Mouse (Mus musculus): ENCODE measurements at regions not wholly inside any gene's neighbourhood (a gene's known extent, or its start where the extent isn't known, plus 50 kb on each side); places are given as distances from the start of the nearest gene placed in this dataset.
A peak's percentile ranks its signal among the peaks of the same experiment; 100 is the strongest.

DNA sequence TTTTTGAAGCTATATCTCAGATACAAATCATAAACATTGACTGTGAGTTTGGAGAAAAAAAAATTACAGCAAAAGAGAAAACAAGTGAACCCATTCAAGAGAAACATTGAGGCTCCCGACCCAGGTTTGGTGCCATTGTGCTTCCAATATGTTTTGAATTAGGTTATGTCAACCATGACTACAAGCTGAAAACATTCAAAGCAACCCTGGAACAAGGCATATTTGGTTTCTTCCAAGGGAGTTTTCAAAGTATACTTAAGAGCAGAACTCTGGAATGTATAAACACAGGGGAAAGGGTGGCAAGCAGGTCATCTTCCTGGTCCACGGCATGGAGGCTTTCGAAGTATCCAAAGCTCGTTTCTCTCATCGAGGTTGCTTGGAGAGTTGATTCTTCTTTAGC lies 464.1 kb downstream of the Sorl1 start:
- ATAC-seq (ENCODE audit: low FRiP score, low read depth) (no peak), DNase-seq (ENCODE audit: low spot score) (no peak)
- Histone ChIP-seq H3K4me1 (ENCODE audit: control insufficient read depth, insufficient read depth, low read length) (no peaks in the 10 kb centered on the region), H3K9ac (ENCODE audit: low read depth, low read length, severe bottlenecking) (no peak overlapping the region), H3K36me3 (ENCODE audit: control insufficient read depth, insufficient read depth, low read length) (no peaks in the 10 kb centered on the region), H3K9me3 (ENCODE audit: control insufficient read depth, low read length) (no peaks in the 10 kb centered on the region), H3K27me3 (ENCODE audit: control insufficient read depth, insufficient read depth, low read length) (no peaks in the 10 kb centered on the region), H3K4me2 (replicated peaks; ENCODE audit: low read depth, low read length, severe bottlenecking) (no peak overlapping the region), H3K4me3 (replicated peaks; ENCODE audit: low read length) (no peak overlapping the region), H3K27ac (replicated peaks; ENCODE audit: low read depth, low read length) (no peak overlapping the region)
- WGBS: 68% methylated on average over 5 of the region's 5 CpGs
- TF ChIP-seq POLR2A (IDR thresholded peaks at IDR 0.05; ENCODE audit: borderline replicate concordance, extremely low read depth, insufficient read depth, insufficient read length): no peak

DNA sequence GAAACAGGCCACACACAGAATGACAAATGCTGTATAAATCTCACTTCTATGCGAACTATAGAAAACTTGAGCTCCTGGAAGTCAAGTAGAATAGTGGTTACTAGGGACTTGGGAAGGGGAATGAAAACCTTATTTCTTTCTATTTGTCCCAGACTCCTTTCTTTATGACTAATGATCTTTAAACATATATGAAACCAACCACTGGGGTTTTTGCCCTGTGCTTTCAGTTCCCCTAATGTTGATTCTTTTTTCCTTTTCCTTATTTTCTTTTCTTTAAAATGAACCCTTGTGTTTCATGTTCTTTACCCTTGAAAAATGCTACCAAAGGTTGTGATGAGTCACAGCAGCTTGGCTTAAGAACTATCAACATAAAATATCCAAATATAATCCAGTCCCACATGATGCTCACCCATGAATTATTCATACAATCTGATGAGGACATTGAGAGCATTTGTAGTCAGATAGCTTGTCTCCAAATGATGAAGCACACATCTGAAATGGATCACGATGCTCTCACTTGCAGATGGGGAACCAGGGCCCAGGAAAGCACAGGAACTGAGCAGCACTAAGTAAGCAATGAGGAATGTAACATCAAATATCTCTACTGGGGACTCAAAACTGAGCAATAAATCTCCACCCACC lies 470.2 kb upstream of the Ubash3b start:
- no peak overlapping the region for H3K27ac ChIP-seq (replicated peaks; ENCODE audit: low read depth, low read length)
- ATAC-seq (ENCODE audit: low FRiP score, low read depth) (no peak), DNase-seq (ENCODE audit: low spot score) (no peak)
- H3K27me3 ChIP-seq (ENCODE audit: control insufficient read depth, insufficient read depth, low read length): no peaks in the 10 kb centered on the region
- no peak for TF ChIP-seq POLR2A (IDR thresholded peaks at IDR 0.05; ENCODE audit: borderline replicate concordance, extremely low read depth, insufficient read depth, insufficient read length)
- H3K4me1 ChIP-seq (ENCODE audit: control insufficient read depth, insufficient read depth, low read length): no peaks in the 10 kb centered on the region
- 81% methylated on average over 2 of the region's 2 CpGs for WGBS
- no peak overlapping the region for H3K4me3 ChIP-seq (replicated peaks; ENCODE audit: low read length)
- H3K9me3 ChIP-seq (ENCODE audit: control insufficient read depth, low read length): no peaks in the 10 kb centered on the region
- no peak overlapping the region for H3K9ac ChIP-seq (ENCODE audit: low read depth, low read length, severe bottlenecking)
- no peaks in the 10 kb centered on the region for H3K36me3 ChIP-seq (ENCODE audit: control insufficient read depth, insufficient read depth, low read length)
- no peak overlapping the region for H3K4me2 ChIP-seq (replicated peaks; ENCODE audit: low read depth, low read length, severe bottlenecking)

GRCm38 (mm10) chr9:41621341-41621740 lies 459.8 kb upstream of the Ubash3b start:
- Histone ChIP-seq H3K27ac (replicated peaks; ENCODE audit: low read depth, low read length) (0 out of 2 replicates have a peak overlapping the region, but pooled peaks have one; percentile 53), H3K4me2 (replicated peaks; ENCODE audit: low read depth, low read length, severe bottlenecking) (no peak overlapping the region)
- 0 out of 2 replicates have a peak, but pooled peaks have one; percentile 34 for ATAC-seq (ENCODE audit: low FRiP score, low read depth)

DNA sequence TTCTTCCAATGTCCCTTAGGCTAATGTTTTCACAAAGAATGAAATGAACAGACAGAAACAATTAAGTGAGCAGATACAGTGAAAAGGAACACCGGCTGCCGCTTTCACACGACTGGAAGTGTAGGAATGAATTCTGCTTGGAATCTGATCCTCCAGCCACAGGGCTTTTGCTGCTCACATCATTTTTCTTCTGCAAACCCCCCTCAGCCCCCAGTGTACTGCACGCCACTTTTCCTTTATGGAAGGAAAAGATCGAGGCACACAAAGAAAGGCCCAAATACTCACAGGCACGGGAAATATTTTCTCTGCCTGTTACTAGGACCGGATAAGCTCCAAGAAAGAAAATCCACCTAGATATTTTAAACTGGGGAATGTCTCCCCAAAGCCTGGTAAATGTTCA lies 452.5 kb upstream of the Ubash3b start:
- no peak for TF ChIP-seq POLR2A (IDR thresholded peaks at IDR 0.05; ENCODE audit: borderline replicate concordance, extremely low read depth, insufficient read depth, insufficient read length)
- 6% methylated on average over 7 of the region's 7 CpGs for WGBS
- DNase-seq (ENCODE audit: low spot score): peak; percentile 68
- peaks cover 40% of the 10 kb centered on the region for H3K4me1 ChIP-seq (ENCODE audit: control insufficient read depth, insufficient read depth, low read length)
- no peaks in the 10 kb centered on the region for H3K27me3 ChIP-seq (ENCODE audit: control insufficient read depth, insufficient read depth, low read length)
- H3K27ac ChIP-seq (replicated peaks; ENCODE audit: low read depth, low read length): peak overlapping the region; percentile 82
- peak; percentile 71 for ATAC-seq (ENCODE audit: low FRiP score, low read depth)
- H3K9me3 ChIP-seq (ENCODE audit: control insufficient read depth, low read length): no peaks in the 10 kb centered on the region
- H3K4me3 ChIP-seq (replicated peaks; ENCODE audit: low read length): no peak overlapping the region
- 0 out of 2 replicates have a peak overlapping the region, but pooled peaks have one; percentile 5 for H3K9ac ChIP-seq (ENCODE audit: low read depth, low read length, severe bottlenecking)
- peak overlapping the region; percentile 18; the same call in 1 of the 2 replicates for H3K4me2 ChIP-seq (replicated peaks; ENCODE audit: low read depth, low read length, severe bottlenecking)
- no peaks in the 10 kb centered on the region for H3K36me3 ChIP-seq (ENCODE audit: control insufficient read depth, insufficient read depth, low read length)

More at GRCm38 (mm10) chr9:41621341-41621740, 459.8 kb upstream of the Ubash3b start:
- peaks cover 9% of the 10 kb centered on the region for H3K4me1 ChIP-seq (ENCODE audit: control insufficient read depth, insufficient read depth, low read length)
- no peaks in the 10 kb centered on the region for H3K36me3 ChIP-seq (ENCODE audit: control insufficient read depth, insufficient read depth, low read length)
- no peaks in the 10 kb centered on the region for H3K27me3 ChIP-seq (ENCODE audit: control insufficient read depth, insufficient read depth, low read length)
- H3K9me3 ChIP-seq (ENCODE audit: control insufficient read depth, low read length): no peaks in the 10 kb centered on the region
- no peak for DNase-seq (ENCODE audit: low spot score)
- H3K4me3 ChIP-seq (replicated peaks; ENCODE audit: low read length): no peak overlapping the region
- WGBS: 28% methylated on average over 8 of the region's 8 CpGs
- H3K9ac ChIP-seq (ENCODE audit: low read depth, low read length, severe bottlenecking): no peak overlapping the region
- TF ChIP-seq POLR2A (IDR thresholded peaks at IDR 0.05; ENCODE audit: borderline replicate concordance, extremely low read depth, insufficient read depth, insufficient read length): no peak

DNA sequence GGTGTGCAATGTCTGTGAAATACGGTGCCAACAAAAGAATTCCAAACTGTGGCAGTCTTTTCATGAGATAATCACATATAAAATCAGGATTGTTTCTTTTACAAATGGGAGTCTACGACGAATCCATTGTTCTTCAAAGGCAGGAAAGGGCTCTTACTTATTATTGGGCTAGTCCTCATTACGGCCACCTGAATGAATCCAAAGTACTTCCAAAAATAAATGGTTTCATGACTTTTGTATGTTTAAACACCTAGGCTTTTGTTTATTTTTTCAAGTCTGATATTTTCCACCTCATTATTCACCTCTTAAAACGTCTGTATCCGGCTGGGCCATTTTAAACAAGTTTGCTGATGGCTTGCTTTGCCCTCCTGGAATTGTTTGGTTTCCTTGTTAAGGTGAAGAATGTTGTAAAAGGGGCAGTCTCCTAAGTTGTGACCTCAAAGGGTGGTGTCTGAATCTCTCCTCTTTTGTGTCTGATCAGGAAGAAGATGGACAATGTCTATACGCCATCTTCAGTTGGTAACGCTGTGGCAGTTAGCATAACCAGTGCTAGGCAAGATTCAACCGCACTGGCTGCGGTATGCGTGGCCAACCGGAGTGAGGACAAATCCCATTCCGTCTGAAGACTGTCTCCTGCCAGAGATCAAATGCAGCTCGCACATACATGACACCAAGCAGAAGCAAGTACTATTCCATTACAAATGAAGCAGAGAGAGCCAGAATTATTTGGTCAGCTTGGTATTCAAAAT lies 451.5 kb upstream of the Ubash3b start:
- Histone ChIP-seq H3K4me3 (replicated peaks; ENCODE audit: low read length) (no peak overlapping the region), H3K4me1 (ENCODE audit: control insufficient read depth, insufficient read depth, low read length) (peaks cover 40% of the 10 kb centered on the region), H3K27ac (replicated peaks; ENCODE audit: low read depth, low read length) (peak overlapping the region; percentile 82), H3K27me3 (ENCODE audit: control insufficient read depth, insufficient read depth, low read length) (no peaks in the 10 kb centered on the region), H3K4me2 (replicated peaks; ENCODE audit: low read depth, low read length, severe bottlenecking) (peak overlapping the region; percentile 36), H3K36me3 (ENCODE audit: control insufficient read depth, insufficient read depth, low read length) (no peaks in the 10 kb centered on the region), H3K9me3 (ENCODE audit: control insufficient read depth, low read length) (no peaks in the 10 kb centered on the region), H3K9ac (ENCODE audit: low read depth, low read length, severe bottlenecking) (no peak overlapping the region)
- DNase-seq (ENCODE audit: low spot score) (no peak), ATAC-seq (ENCODE audit: low FRiP score, low read depth) (no peak)
- no peak for TF ChIP-seq POLR2A (IDR thresholded peaks at IDR 0.05; ENCODE audit: borderline replicate concordance, extremely low read depth, insufficient read depth, insufficient read length)
- 32% methylated on average over 14 of the region's 14 CpGs for WGBS

Measured in limb, embryonic 14.5 days (tissue).